Mouse (Mus musculus) cerebellum, adult 2 months (tissue): ENCODE results near the gene Il10rb.

Experiments
- CTCF ChIP-seq: fragments of 200-500 bp; IDR thresholded peaks from 2 replicates; pipeline ENCODE4 v1.5.1; 2011; ENCODE audit warnings: low read depth, mild to moderate bottlenecking, control low read depth, low read length, moderate library complexity, borderline replicate concordance; ENCODE audit not compliant: insufficient read depth
- POLR2A ChIP-seq: fragments of 200-500 bp; IDR thresholded peaks from 2 replicates; pipeline ENCODE4 v1.6.1; 2011; ENCODE audit warnings: low read length, control low read depth, borderline replicate concordance; ENCODE audit not compliant: insufficient read depth

DNA sequence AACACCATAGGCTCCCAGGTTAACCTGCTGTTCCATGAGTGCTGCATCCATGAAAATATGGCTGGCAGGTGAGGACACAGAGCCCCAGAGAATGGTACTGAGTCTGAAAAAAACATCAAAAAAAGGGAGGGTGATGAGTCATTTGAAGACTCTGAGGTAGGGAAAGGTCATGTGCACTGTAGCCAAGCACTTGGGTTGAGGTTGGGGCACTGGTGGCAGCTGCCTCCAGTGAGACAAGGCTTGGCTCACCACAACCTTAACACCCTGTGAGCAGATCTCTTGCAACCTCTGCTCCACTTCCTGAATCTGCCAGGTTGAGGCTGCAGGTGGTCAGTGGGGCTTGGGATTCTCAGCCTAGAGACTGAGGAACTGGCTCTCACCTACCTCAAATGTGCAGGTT, 39.4 kb upstream of the Il10rb start:
- TF ChIP-seq CTCF: no peak
- TF ChIP-seq POLR2A: no peak
